Mouse (Mus musculus) ovary, adult 2 months (tissue): ENCODE data around the gene Gm28961. TPM values are rescaled to one million over a fixed set of nuclear protein-coding genes. Genes with fewer than 3 reads are reported as not detected.

Experiments used
- polyA plus RNA-seq: library from polyadenylated mRNA; depleted of rRNA; stranded (reverse); fragments of >200 nt; gene quantifications from 2 replicates; pipeline ENCODE4 v1.2.3, GENCODE M21; 2012; rRNA removed

Gm28961 gene
- polyA plus RNA-seq: not detected in 2 replicates

GRCm38 (mm10) chrY:57705397-57705796, at the start of gene Gm28961:
Gm28961 (plus strand) TSS chrY:57705697.

Other genes starting within 250 kb of the Gm28961 start
- not detected in 2 replicates for gene Gm21943, start 172.0 kb upstream of the Gm28961 start, polyA plus RNA-seq